Mouse (Mus musculus) v-Abl transformed pro-B cells (cell line): ENCODE measurements around the gene Fscn2.
"Not testable (repeated sequence)": the region's sequence is repeated elsewhere in the genome, so short reads cannot be mapped to it uniquely, and the experiment has no call there.

Source experiments
- in situ Hi-C, 2 experiments: fragments of 400-800 bp; cut with MboI; formaldehyde crosslinking; loops; one replicate each; pipeline ENCODE4 v1.15.1; 2025; ENCODE audit not compliant: unreplicated experiment in 2 of 2

The Fscn2 gene

DNA sequence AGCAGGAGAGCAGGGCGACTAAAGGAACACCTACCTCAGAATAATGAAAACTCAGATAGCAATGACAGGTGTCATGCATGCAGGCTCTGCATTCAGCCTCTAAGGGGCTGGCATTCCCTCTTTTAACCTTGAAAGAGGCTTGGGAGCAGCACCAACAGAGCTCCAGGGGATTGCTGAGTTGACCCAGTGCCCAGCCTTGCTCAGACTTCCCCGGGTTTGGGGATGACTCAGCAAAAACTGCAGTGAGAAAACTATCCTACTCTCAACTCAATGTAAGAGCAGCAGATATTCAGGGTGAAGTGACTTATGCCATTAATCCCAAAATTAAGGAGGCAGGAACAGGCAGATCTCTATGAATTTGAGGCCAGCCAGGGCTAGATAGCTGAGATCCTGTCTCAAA is 25.8 kb downstream of the Fscn2 start:
- in situ Hi-C loops: no loop called here

DNA sequence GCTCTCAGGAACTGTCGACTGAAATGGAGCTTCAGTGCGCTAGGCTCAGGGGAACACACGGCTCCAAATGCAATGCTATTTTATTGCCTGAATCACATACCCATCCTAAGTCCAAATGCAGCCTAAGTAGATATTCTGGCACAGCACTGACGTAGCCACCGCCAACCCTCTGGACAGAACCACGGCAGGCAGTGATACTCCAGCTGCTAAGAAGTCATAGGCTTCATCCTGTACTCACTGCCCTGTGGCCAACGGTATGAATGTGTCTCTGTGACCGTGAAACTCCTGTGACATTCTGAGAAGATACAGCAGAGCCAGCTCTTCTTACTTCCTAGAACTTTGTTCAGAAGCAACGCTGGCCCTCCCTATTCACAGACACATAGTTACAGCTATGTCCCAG is 27.2 kb downstream of the Fscn2 start:
- in situ Hi-C loops: no loop called here

DNA sequence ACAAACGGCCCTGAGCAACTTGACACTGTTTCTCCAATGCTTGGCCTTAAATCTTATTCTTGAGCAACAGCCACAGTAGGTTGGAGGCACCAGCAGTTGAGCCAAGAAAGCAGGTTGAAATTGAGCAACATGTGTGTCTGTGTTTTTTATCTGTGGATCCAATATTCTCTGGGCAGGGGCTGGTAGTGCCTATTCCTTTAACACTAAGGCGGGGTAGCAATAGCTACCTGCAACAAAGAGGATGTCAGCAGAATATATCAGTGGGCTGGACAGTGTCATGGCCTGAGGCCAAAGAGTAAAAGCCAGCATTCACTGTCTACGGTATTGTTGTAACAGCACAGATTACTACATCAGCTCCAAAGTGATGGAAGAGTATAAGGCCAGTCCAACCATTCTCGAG is 34.3 kb downstream of the Fscn2 start:
- in situ Hi-C loops: no loop called here

DNA sequence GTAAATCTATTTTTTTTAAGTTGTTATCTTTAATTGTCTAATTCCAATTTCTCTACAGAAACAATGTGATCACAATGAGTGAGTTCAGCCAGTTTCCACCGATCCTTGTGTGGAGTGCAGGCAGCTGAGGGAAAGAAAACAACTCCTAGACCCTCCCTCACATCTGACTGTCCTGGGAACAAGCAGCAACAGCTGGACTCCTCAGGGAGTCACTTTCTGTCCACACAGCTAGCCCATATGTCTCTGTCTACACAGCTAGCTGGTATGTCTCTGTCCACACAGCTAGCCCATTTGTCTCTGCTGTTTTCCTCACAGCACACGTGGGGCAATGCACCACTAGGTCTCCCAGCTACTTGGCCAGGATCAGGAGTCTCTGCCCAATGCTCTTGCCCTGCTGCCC is 36.3 kb downstream of the Fscn2 start:
- in situ Hi-C loops: no loop called here

DNA sequence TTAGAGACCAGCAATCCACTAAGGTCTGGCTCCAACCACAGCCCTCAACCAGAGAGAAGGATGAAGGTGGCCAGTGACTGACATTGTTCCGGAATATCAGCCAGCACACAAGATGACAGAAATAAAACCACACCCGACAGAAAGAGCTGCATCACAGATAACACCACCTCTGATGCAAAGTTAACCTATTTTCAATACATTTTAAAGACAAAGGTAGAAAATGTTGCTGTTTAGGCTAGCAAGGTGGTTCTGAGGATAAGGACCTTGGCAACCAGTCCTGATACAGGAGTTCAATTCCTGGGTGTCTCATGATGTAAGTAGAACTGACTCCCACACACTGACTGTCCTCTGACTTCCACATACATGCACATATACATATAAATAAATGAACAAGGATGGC is 38.0 kb downstream of the Fscn2 start:
- in situ Hi-C loops: no loop called here

DNA sequence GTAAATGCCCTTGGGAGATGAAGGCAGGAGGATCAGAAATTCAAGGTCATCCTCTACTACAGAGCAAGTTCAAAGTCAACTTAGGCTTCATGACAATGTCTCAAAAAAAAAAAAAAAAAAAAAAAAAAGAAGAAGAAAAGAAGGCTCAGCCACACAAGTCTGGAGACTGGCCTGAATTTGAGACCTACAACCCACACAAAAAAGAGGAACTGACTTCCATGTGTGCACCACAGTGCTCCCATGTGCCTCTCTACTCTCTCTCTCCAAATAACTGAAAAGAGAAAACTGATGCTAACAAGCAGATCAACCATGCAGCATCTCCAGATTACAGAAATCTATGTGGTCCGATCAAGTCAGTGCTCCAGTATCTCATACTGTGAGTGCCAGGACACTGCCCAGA is 43.5 kb downstream of the Fscn2 start:
- in situ Hi-C loops: no loop called here

DNA sequence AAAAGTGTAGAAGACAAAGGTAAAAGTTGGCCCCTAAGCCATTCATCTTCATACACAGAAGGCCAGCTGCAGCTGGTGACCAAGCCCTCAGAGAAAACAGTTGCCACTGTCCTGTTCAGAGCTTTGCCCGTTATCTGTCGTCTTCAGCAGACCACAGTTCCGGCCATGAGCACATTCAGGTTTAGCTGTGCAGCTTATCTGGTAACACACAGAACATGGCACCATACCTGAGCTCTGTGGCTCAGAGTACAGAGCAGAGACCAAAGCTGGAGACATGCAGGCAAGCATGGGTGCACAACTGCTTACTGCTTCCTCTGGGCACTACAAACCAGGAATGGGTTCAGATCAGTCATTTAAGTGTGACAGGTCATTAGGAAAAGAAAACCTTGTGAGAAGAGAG is 44.5 kb downstream of the Fscn2 start:
- in situ Hi-C loops: no loop called here

DNA sequence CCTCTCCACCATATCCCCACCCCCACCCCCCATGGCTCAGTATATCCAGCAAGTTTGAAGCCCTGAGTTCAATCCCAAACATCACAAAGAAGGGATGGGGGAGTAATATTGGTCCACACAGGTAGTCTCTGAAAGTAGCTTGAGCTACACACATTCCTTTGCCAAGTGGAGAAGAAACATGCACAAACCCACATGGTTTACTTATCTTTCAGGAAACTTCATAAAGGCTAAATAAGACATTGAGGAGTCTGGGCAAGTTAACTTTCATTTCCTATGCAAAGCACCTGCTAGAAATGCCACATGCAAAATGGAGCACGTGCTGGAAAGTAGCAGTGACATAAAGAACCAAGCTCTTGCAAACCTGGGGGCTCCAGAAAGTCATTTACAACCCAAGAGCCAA is 45.1 kb downstream of the Fscn2 start:
- in situ Hi-C loops: no loop called here

DNA sequence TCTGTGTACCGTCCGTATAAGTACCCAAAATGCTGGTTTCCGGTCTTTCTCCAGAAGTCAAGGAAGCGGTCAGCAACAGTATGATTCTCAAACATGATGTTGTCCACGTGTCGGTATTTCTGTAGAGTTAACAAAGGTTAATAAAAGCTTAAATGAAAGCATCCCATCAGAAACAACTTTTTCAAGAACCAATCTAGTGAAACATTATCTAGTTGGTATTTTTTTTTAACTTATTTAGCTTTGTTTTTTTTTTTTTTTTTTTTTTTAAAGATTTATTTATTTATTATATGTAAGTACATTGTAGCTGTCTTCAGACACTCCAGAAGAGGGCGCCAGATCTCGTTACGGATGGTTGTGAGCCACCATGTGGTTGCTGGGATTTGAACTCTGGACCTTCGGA is 52.3 kb downstream of the Fscn2 start:
- in situ Hi-C loops: not testable (repeated sequence)
